25 mouse cellular contexts compared by ENCODE assay signal in genomic region chr5:24270941-24271340, GRCm38 (mm10).
"Had no signal": no experiment of that assay in that cellular context is flagged by ENCODE, and none has a peak within 500 bp of the region (broad histone marks: within the 10 kb centered on the region; RNA-seq: fewer than 3 reads in every experiment).

No protein-coding gene starts in this region.

- H3K27me3 ChIP-seq: heart, embryonic 13.5 days; heart, embryonic 15.5 days; hindbrain, embryonic 13.5 days; hindbrain, embryonic 15.5 days; intestine, embryonic 15.5 days; kidney, embryonic 15.5 days; limb, embryonic 13.5 days; limb, embryonic 15.5 days; liver, embryonic 12.5 days had no signal

- H3K9me3 ChIP-seq: heart, embryonic 13.5 days; heart, embryonic 15.5 days; hindbrain, embryonic 13.5 days; hindbrain, embryonic 15.5 days; intestine, embryonic 15.5 days; kidney, embryonic 15.5 days; limb, embryonic 13.5 days; limb, embryonic 15.5 days; liver, embryonic 12.5 days had no signal

- H3K4me2 ChIP-seq: heart, embryonic 11.5 days; heart, embryonic 13.5 days; heart, embryonic 15.5 days; hindbrain, embryonic 13.5 days; hindbrain, embryonic 15.5 days; intestine, embryonic 15.5 days; kidney, embryonic 15.5 days; limb, embryonic 13.5 days; limb, embryonic 15.5 days; liver, embryonic 12.5 days had no signal

- H3K9ac ChIP-seq: heart, embryonic 13.5 days; heart, embryonic 15.5 days; hindbrain, embryonic 13.5 days; hindbrain, embryonic 15.5 days; intestine, embryonic 15.5 days; kidney, embryonic 15.5 days; limb, embryonic 13.5 days; limb, embryonic 15.5 days; liver, embryonic 12.5 days; liver, embryonic 14.5 days had no signal

- H3K36me3 ChIP-seq: heart, embryonic 13.5 days; heart, embryonic 15.5 days; hindbrain, embryonic 13.5 days; hindbrain, embryonic 15.5 days; intestine, embryonic 15.5 days; kidney, embryonic 15.5 days; limb, embryonic 13.5 days; limb, embryonic 15.5 days; liver, embryonic 12.5 days had no signal

- DNase-seq: gastrocnemius, postnatal 14 days; gastrocnemius, postnatal 36 days; heart, adult 18-20 months; heart, postnatal 14 days; heart, postnatal 36 days; kidney, adult 2 months; kidney, adult 9 months; kidney, postnatal 14 days; kidney, postnatal 36 days; layer of hippocampus, adult 9-11 months; layer of hippocampus, postnatal 36 days had no signal

- H3K4me1 ChIP-seq: intestine, embryonic 15.5 days; liver, embryonic 12.5 days had no signal

- ATAC-seq: inflammation-experienced regulatory T-cells, adult 6 months; intestine, embryonic 15.5 days; intestine, postnatal 0 days; liver, embryonic 12.5 days had no signal

- H3K27ac ChIP-seq: heart, embryonic 13.5 days; heart, embryonic 15.5 days; hindbrain, embryonic 13.5 days; hindbrain, embryonic 15.5 days; intestine, embryonic 15.5 days; kidney, embryonic 15.5 days; kidney, postnatal 0 days; limb, embryonic 13.5 days; limb, embryonic 15.5 days; liver, embryonic 12.5 days; liver, embryonic 14.5 days had no signal

- H3K4me3 ChIP-seq: heart, embryonic 13.5 days; heart, embryonic 15.5 days; hindbrain, embryonic 13.5 days; hindbrain, embryonic 15.5 days; intestine, embryonic 15.5 days; kidney, embryonic 15.5 days; limb, embryonic 13.5 days; limb, embryonic 15.5 days; liver, embryonic 12.5 days had no signal
